Mouse (Mus musculus) small intestine, adult 2 months (tissue): ENCODE measurements around the gene Msi2.

Experiments
- CTCF ChIP-seq: fragments of 200-500 bp; IDR thresholded peaks from 2 replicates; pipeline ENCODE4 v1.5.1; 2012; ENCODE audit warnings: low read depth, mild to moderate bottlenecking, control low read depth, inconsistent platforms, low read length, moderate library complexity, mixed read lengths; ENCODE audit not compliant: insufficient replicate concordance, insufficient read length; ENCODE audit errors: extremely low read depth
- POLR2A ChIP-seq: fragments of 200-500 bp; IDR thresholded peaks from 2 replicates; pipeline ENCODE4 v1.6.1; 2012; ENCODE audit warnings: low read depth, mild to moderate bottlenecking, control low read depth, inconsistent platforms, low read length, moderate library complexity

DNA sequence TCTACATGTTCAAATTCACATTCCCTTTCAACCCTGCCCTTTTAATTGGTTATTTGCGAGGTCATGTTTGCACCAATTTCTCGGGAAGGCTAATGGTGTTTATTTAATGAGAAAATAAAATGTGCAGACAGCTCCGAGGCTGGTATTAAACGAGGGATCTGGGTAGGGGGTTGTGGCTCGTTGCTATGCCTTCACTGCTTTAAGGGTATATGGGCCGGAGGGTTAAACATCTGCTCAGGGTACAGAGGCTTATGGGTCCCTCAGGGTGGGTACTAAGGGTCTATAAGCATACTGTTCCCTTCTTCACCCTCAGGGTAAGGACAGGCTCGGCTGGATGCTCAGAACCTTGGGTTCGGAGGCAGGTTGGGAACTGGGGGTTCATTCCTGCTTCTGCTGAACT is 245.6 kb downstream of the Msi2 start:
- TF ChIP-seq CTCF (no peak), POLR2A (no peak)
